Mouse (Mus musculus): ENCODE results near the gene Smarcd1.

- TF ChIP-seq POLR2A (IDR thresholded peaks at IDR 0.05; ENCODE audit: low read depth, low read length) = no peak
- no peak for TF ChIP-seq CTCF (IDR thresholded peaks at IDR 0.05; ENCODE audit: borderline replicate concordance, insufficient read depth, low read length)
Observed at GRCm38 (mm10) chr15:99713569-99713968, 11.6 kb downstream of the Smarcd1 start.

Measured in embryonic fibroblast, embryonic 13.5 days (primary cell).